Mouse (Mus musculus): ENCODE data around the gene Tifa.

The Tifa gene

GRCm38 (mm10) chr3:127868046-127868758 is 78.6 kb downstream of the Tifa start:
- DNase-seq (ENCODE audit: low spot score): no peak

GRCm38 (mm10) chr3:127868880-127869279 is 79.3 kb downstream of the Tifa start:
- DNase-seq (ENCODE audit: low spot score): no peak

DNA sequence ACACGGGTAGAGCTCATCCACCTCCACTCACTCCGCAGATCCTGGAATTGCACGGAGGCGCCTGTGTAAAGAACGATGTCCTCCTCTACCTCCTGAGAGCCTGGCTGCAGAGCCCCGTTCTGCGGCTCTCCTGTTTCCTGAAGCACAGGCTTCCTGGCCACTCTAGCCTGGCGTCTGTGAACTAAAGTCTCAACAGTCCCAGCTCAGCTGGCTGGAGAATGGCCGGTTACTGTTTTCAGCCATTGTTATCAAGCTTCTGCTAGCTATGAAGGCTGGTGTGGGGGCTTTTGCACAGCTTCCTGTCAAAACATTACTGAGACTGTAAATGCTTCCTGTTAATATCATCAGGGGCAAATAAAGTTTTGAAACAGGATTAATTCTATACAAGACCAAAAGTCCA is 82.0 kb downstream of the Tifa start:
- no peak for DNase-seq (ENCODE audit: low spot score)

- DNase-seq (ENCODE audit: low spot score): no peak
These were observed 84.8 kb downstream of the Tifa start for GRCm38 (mm10) chr3:127874254-127874883.

GRCm38 (mm10) chr3:127875059-127875458 is 85.5 kb downstream of the Tifa start:
- DNase-seq (ENCODE audit: low spot score): no peak

- no peak for DNase-seq (ENCODE audit: low spot score)
These were observed 85.9 kb downstream of the Tifa start for GRCm38 (mm10) chr3:127875509-127875908.

DNA sequence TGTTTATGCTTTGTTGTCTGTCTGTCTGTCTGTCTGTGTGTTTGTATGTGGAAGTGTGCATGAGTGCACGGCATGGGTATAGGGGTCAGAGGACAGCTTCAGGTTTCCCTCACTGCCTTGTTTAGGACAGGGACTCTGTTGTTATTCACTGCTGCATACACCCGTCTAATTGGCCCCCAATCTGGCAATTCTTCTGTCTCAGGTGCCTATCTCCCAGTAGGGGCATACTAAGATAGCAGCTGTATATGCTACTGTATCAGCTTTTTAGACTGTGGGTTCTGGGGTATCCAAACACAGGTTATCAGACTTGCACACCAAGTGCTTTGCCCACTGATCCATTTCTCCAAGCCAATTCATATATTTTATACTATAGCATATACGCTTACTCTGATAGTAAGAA is 90.4 kb downstream of the Tifa start:
- no peak for DNase-seq (ENCODE audit: low spot score)

- no peak for DNase-seq (ENCODE audit: low spot score)
These were observed 92.1 kb downstream of the Tifa start for GRCm38 (mm10) chr3:127881684-127882083.
